Mouse (Mus musculus) C2C12 (cell line): ENCODE measurements around the gene Thsd7a.

Experiments used
- CEBPB ChIP-seq: IDR thresholded peaks from one replicate; pipeline ENCODE4 v1.6.1; 2011; ENCODE audit warnings: low read depth, mild to moderate bottlenecking, control low read depth, moderate library complexity
- CTCF ChIP-seq: IDR thresholded peaks from one replicate; pipeline ENCODE4 v1.5.1; 2011; ENCODE audit not compliant: control insufficient read depth, insufficient read depth, insufficient read length
- MAX ChIP-seq: IDR thresholded peaks from one replicate; pipeline ENCODE4 v1.6.1; 2011; ENCODE audit warnings: mild to moderate bottlenecking, control low read depth
- USF1 ChIP-seq: IDR thresholded peaks from one replicate; pipeline ENCODE4 v1.6.1; 2011; ENCODE audit warnings: low read depth, mild to moderate bottlenecking, control low read depth, moderate library complexity

DNA sequence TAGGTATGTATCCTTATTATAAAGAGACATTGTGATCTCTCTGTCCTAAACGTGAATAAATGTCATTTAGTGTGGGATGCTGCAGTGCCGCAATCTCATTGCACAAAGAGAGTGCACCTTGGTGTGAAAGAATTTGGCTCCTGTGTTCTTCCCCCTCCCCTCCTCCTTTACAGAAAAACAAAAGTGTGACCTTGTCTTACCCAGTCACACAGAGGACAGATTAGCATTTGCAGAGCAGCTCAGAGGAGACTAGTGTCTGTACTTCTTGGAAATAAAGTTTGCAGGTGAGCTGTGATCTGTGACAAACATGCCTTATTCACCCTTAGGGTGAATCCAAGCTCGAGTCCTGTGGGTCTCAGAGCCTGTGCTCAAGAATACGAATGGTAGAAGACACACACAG lies 332.2 kb downstream of the Thsd7a start:
- TF ChIP-seq MAX (no peak), CTCF (no peak), CEBPB (no peak), USF1 (no peak)
